Mouse (Mus musculus) layer of hippocampus, adult 8-10 months (tissue): ENCODE measurements at regions not wholly inside any gene's neighbourhood (a gene's known extent, or its start where the extent isn't known, plus 50 kb on each side); places are given as distances from the start of the nearest gene placed in this dataset.
A peak's percentile ranks its signal among the peaks of the same experiment; 100 is the strongest.

ENCODE experiments used
- DNase-seq, 2 experiments: peaks; one replicate each; pipeline ENCODE4 v3.0.0; 2022; ENCODE audit warnings: low spot score in 2 of 2

GRCm38 (mm10) chr15:45266620-45267263 is 5132.6 kb downstream of the 9330182O14Rik start:
- DNase-seq: peak in 1 of 2 experiments; percentile 2

- no peak for DNase-seq
These were observed 5139.5 kb downstream of the 9330182O14Rik start for GRCm38 (mm10) chr15:45273677-45274076.

GRCm38 (mm10) chr15:45321628-45322027 is 5187.5 kb downstream of the 9330182O14Rik start:
- DNase-seq: no peak

GRCm38 (mm10) chr15:45350496-45350895 is 5216.3 kb downstream of the 9330182O14Rik start:
- no peak for DNase-seq
